Mouse (Mus musculus) G1E (cell line): ENCODE measurements around the gene Scamp4.

Experiments used
- CTCF ChIP-seq: IDR thresholded peaks from 2 replicates; pipeline ENCODE4 v1.5.1; 2012; ENCODE audit warnings: low read depth, low read length, inconsistent platforms, mixed read lengths
- GATA1 ChIP-seq: IDR thresholded peaks from 2 replicates; pipeline ENCODE4 v1.6.1; 2012; ENCODE audit warnings: borderline replicate concordance, low read length, inconsistent platforms, mixed read lengths
- TAL1 ChIP-seq: conservative IDR thresholded peaks from 2 replicates; pipeline ENCODE4 v1.6.1; 2012; ENCODE audit warnings: low read depth, low read length, inconsistent platforms, mixed read lengths

DNA sequence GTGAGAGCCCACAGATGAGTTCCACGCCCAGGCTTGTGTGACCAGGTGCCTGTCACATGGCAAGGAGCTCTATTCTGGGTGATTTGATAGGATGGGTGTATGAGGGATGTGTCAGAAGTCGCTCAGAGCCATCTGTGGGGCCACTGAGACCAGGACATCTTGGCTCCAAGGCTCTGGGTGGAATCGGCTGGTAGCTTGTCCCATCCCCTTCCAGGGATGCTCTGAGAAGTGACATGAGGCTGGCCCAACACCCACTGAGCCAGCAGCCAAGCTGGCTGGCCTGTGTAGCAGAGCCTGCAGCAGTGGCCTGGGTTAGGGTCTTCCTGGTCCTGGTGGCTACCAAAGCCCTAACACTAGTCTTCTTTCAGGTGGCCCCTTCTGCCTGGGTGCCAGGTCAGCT, 5.8 kb downstream of the Scamp4 start:
- no peak for TF ChIP-seq CTCF
- no peak for TF ChIP-seq TAL1
- TF ChIP-seq GATA1, result no peak
